Mouse (Mus musculus) frontal cortex, postnatal 10 days (tissue): ENCODE results near the gene Olfr239.
"Not testable (repeated sequence)": the region's sequence is repeated elsewhere in the genome, so short reads cannot be mapped to it uniquely, and the experiment has no call there.

ENCODE experiments used
- DNase-seq, 2 experiments: peaks; one replicate each; pipeline ENCODE4 v3.0.0; 2022; ENCODE audit warnings: low spot score in 2 of 2, mixed read lengths in 1 of 2

The Olfr239 gene

GRCm38 (mm10) chr17:33191002-33191401 lies at the start of gene Olfr239:
Olfr239 (plus strand) TSS chr17:33191302.
- not testable (repeated sequence) for DNase-seq

- DNase-seq: not testable (repeated sequence)
These were observed 23.0 kb upstream of the Olfr239 start, which contains the start of gene Olfr55 for GRCm38 (mm10) chr17:33168147-33168546. Olfr55 (plus strand) TSS chr17:33168447.

GRCm38 (mm10) chr17:33221590-33221989 lies 30.5 kb downstream of the Olfr239 start, which contains the start of gene Olfr1564:
Olfr1564 (minus strand) TSS chr17:33221690.
- no peak for DNase-seq

GRCm38 (mm10) chr17:33236646-33237045 lies 45.5 kb downstream of the Olfr239 start:
- DNase-seq: not testable (repeated sequence)
